Mouse (Mus musculus): ENCODE results near the gene Gopc. TPM values are rescaled to one million over a fixed set of nuclear protein-coding genes. Genes with fewer than 3 reads are reported as not detected.
A peak's percentile ranks its signal among the peaks of the same experiment; 100 is the strongest.

Gene Gopc
- polyA plus RNA-seq, 1 experiment from 2014 or later, result 21.7 TPM

DNA sequence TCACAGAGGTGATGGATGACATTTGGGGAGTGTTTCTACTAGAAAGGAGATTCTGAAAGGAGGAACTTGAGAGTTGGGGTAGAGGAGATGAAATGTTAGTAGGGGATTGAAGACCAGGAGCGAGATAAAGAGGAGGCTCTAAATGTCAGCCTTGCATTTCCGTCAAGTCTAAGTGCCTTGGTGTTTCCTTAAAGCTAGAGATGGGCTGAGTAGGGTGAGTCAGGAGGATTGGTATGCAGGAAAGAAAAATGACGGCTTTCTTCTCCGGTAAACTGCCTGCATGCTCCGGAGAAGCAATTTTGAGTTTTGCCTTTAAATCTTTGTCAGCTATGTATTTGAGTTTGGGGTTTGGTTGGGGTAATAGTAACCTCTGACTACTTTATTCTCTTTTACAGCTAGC lies 37.0 kb upstream of the Gopc start:
- DNase-seq (ENCODE audit: low spot score) (no peak), ATAC-seq (ENCODE audit: insufficient read depth, low FRiP score, low TSS enrichment) (no peak)
- H3K27ac ChIP-seq (ENCODE audit: low read depth, low read length), result no peak overlapping the region
- no peaks in the 10 kb centered on the region for H3K36me3 ChIP-seq (ENCODE audit: control insufficient read depth, insufficient read depth, low read length)
- H3K4me3 ChIP-seq (ENCODE audit: low read depth, low read length), result peak overlapping the region; percentile 74
- 53% methylated on average over 5 of the region's 5 CpGs for WGBS
- H3K4me1 ChIP-seq (ENCODE audit: control insufficient read depth, insufficient read depth, low read length), result peaks cover 10% of the 10 kb centered on the region; the same call in 1 of the 2 replicates
- peak overlapping the region; percentile 43 for H3K4me2 ChIP-seq (ENCODE audit: low read depth)
- H3K9ac ChIP-seq (ENCODE audit: low read length), result peak overlapping the region; percentile 95
- no peaks in the 10 kb centered on the region for H3K9me3 ChIP-seq (ENCODE audit: control insufficient read depth, low read length)
- no peaks in the 10 kb centered on the region for H3K27me3 ChIP-seq (ENCODE audit: control insufficient read depth, insufficient read depth, low read length)

DNA sequence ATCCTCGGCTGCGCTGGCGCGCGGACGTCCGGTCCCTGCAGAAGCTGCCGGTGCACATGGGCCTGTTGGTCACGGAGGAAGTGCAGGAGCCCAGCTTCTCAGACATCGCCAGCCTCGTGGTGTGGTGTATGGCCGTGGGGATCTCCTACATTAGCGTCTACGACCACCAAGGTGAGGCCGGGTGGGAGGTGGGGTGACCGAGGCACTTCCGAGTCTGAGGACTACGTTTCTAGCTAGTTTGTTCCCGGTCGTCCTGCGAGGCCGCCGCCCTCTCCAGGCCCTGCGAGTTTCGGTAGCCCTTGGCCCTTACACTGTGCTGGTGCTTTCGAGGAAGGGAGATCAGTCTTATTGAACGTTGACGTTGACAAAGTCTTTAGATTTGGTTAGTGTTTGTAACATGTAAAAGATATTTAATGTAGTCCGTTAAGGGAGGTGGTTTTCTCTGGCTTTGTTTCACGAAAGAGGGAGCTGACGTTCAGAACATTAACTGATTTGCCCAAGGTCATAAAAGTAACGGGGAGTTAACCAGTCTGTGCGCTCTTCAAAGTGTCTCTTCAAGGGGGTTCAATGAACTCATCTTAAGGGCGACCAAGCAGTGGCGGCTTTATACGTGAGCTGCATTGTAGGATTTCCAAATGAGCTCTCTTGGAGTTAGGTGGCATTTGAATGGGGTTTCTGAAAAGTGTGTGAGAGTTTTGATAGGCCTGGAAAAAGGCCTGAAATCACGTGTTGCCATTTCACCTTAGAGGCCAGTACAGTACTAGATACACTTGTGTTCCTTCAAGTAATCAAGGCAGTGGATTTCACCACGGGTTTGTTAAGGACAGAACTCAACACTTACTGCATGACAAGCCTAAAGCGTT lies 36.3 kb upstream of the Gopc start:
- peak overlapping the region; percentile 81 for H3K27ac ChIP-seq (ENCODE audit: low read depth, low read length)
- peaks cover 10% of the 10 kb centered on the region; the same call in 1 of the 2 replicates for H3K4me1 ChIP-seq (ENCODE audit: control insufficient read depth, insufficient read depth, low read length)
- 2% methylated on average over 39 of the region's 39 CpGs for WGBS
- peak overlapping the region; percentile 95 for H3K9ac ChIP-seq (ENCODE audit: low read length)
- H3K4me3 ChIP-seq (ENCODE audit: low read depth, low read length), result peak overlapping the region; percentile 74
- no peaks in the 10 kb centered on the region for H3K36me3 ChIP-seq (ENCODE audit: control insufficient read depth, insufficient read depth, low read length)
- ATAC-seq (ENCODE audit: insufficient read depth, low FRiP score, low TSS enrichment), result peak; percentile 64
- DNase-seq (ENCODE audit: low spot score), result peak; percentile 11
- peak overlapping the region; percentile 43 for H3K4me2 ChIP-seq (ENCODE audit: low read depth)
- no peaks in the 10 kb centered on the region for H3K9me3 ChIP-seq (ENCODE audit: control insufficient read depth, low read length)
- H3K27me3 ChIP-seq (ENCODE audit: control insufficient read depth, insufficient read depth, low read length), result no peaks in the 10 kb centered on the region

DNA sequence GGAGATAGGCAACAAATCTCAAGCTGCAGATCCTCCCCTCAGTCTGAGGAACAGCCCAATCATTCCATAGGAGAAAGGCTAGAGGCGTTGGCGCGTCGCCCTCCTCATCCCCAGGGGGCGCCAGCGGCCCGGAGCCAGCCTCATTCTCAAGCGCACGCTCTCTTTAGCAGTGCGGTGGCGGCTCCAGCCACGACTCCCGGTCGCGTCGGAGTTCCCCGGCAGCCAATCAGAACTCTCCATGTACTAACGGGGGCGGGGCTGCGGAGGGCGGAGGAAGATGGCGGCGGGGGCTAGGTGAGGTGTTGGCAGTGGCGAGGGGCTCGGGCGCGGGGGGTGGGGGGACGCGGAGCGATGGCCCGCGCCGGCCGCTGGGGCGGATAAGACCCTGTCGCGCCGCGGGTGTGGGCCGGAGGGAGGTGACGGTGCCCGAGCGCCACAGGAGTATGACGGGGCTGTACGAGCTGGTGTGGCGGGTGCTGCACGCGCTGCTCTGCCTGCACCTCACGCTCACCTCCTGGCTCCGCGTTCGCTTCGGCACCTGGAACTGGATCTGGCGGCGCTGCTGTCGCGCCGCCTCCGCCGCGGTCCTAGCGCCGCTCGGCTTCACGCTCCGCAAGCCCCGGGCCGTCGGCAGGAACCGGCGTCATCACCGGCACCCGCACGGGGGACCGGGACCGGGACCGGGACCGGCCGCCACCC lies 35.5 kb upstream of the Gopc start, which contains the start of gene Nus1:
TSS of gene Nus1 (plus strand) at position 249 of the 699 bp plus-strand sequence.
- Histone ChIP-seq H3K36me3 (ENCODE audit: control insufficient read depth, insufficient read depth, low read length) (no peaks in the 10 kb centered on the region), H3K4me2 (ENCODE audit: low read depth) (peak within 1 kb of the TSS; percentile 43), H3K9me3 (ENCODE audit: control insufficient read depth, low read length) (no peaks in the 10 kb centered on the region), H3K27me3 (ENCODE audit: control insufficient read depth, insufficient read depth, low read length) (no peaks in the 10 kb centered on the region), H3K4me1 (ENCODE audit: control insufficient read depth, insufficient read depth, low read length) (peaks cover 10% of the 10 kb centered on the region; the same call in 1 of the 2 replicates), H3K27ac (ENCODE audit: low read depth, low read length) (peak within 1 kb of the TSS; percentile 81), H3K4me3 (ENCODE audit: low read depth, low read length) (peak within 1 kb of the TSS; percentile 74), H3K9ac (ENCODE audit: low read length) (peak within 1 kb of the TSS; percentile 95)
- ATAC-seq (ENCODE audit: insufficient read depth, low FRiP score, low TSS enrichment) (peak; percentile 99), DNase-seq (ENCODE audit: low spot score) (peak; percentile 99)
- under 1% methylated on average over 76 of the region's 79 CpGs for WGBS

DNA sequence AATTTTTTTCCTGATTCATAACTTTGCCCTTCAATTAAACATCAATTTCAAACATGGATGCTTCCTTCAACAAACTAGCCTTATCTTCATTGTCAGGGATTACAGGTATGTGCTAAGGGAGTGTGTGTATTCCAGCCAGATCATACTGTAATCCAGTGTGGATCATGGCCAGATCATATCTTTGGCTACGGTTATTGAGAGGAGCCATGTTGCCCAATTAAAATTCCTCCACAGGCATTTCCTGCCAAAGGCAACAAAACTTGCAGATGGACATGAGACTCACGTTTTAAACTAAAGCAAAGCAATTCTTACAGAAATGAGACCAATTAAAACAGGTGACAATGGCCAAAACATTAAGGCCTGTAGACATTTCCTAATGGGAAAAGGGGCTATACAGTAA lies 34.5 kb upstream of the Gopc start:
- Histone ChIP-seq H3K27ac (ENCODE audit: low read depth, low read length) (no peak overlapping the region), H3K36me3 (ENCODE audit: control insufficient read depth, insufficient read depth, low read length) (no peaks in the 10 kb centered on the region), H3K4me3 (ENCODE audit: low read depth, low read length) (no peak overlapping the region), H3K27me3 (ENCODE audit: control insufficient read depth, insufficient read depth, low read length) (no peaks in the 10 kb centered on the region), H3K9ac (ENCODE audit: low read length) (no peak overlapping the region; the same call in 1 of the 2 replicates), H3K4me2 (ENCODE audit: low read depth) (no peak overlapping the region; the same call in 1 of the 2 replicates), H3K9me3 (ENCODE audit: control insufficient read depth, low read length) (no peaks in the 10 kb centered on the region), H3K4me1 (ENCODE audit: control insufficient read depth, insufficient read depth, low read length) (peaks cover 10% of the 10 kb centered on the region; the same call in 1 of the 2 replicates)
- ATAC-seq (ENCODE audit: insufficient read depth, low FRiP score, low TSS enrichment) (no peak), DNase-seq (ENCODE audit: low spot score) (no peak)
- 74% methylated on average over 2 of the region's 2 CpGs for WGBS

DNA sequence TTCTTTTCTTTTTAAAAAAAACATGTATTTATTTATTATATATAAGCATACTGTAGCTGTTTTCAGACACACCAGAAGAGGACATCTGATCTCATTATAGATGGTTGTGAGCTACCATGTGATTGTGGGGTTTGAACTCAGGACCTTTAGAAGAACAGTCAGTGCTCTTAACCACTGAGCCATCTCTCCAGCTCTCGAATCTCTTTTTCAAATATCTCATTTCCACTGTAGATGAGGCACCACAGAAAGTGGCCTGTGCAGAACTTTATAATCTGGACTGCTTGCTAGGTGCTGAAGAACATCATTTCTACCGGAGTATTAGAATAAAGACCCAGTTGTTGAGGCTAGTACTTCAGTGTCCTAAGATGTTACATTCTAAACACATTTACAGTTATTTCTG lies 33.1 kb upstream of the Gopc start:
- H3K36me3 ChIP-seq (ENCODE audit: control insufficient read depth, insufficient read depth, low read length), result no peaks in the 10 kb centered on the region
- DNase-seq (ENCODE audit: low spot score) (no peak), ATAC-seq (ENCODE audit: insufficient read depth, low FRiP score, low TSS enrichment) (no peak)
- H3K9me3 ChIP-seq (ENCODE audit: control insufficient read depth, low read length), result no peaks in the 10 kb centered on the region
- no peak overlapping the region for H3K4me3 ChIP-seq (ENCODE audit: low read depth, low read length)
- H3K27ac ChIP-seq (ENCODE audit: low read depth, low read length), result no peak overlapping the region
- no peak overlapping the region for H3K4me2 ChIP-seq (ENCODE audit: low read depth)
- no peak overlapping the region for H3K9ac ChIP-seq (ENCODE audit: low read length)
- WGBS, result 78% methylated on average over 2 of the region's 2 CpGs
- H3K4me1 ChIP-seq (ENCODE audit: control insufficient read depth, insufficient read depth, low read length), result peaks cover 10% of the 10 kb centered on the region; the same call in 1 of the 2 replicates
- H3K27me3 ChIP-seq (ENCODE audit: control insufficient read depth, insufficient read depth, low read length), result no peaks in the 10 kb centered on the region

DNA sequence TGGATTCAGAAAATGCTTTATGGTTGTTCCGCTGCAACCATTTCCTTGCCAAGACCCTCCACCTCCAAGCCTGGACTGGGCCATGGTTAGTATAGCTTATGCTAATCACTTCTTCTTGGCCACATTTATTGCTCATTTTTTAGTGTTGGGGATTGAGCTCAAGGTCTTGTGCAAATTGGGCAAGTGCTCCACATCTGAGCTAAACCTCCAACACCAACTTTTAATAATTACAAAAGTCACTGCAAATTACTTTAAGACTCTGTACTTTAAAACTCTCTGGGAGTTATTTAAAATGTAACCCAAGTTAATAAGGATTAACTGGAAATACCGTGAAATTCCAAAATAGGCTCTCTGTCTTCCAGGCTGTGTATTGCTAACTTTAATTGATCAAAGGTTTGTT lies 25.6 kb upstream of the Gopc start:
- Histone ChIP-seq H3K9ac (ENCODE audit: low read length) (no peak overlapping the region), H3K27me3 (ENCODE audit: control insufficient read depth, insufficient read depth, low read length) (no peaks in the 10 kb centered on the region), H3K27ac (ENCODE audit: low read depth, low read length) (no peak overlapping the region), H3K36me3 (ENCODE audit: control insufficient read depth, insufficient read depth, low read length) (no peaks in the 10 kb centered on the region), H3K4me1 (ENCODE audit: control insufficient read depth, insufficient read depth, low read length) (no peaks in the 10 kb centered on the region), H3K4me3 (ENCODE audit: low read depth, low read length) (no peak overlapping the region), H3K9me3 (ENCODE audit: control insufficient read depth, low read length) (no peaks in the 10 kb centered on the region), H3K4me2 (ENCODE audit: low read depth) (no peak overlapping the region)
- 91% methylated on average over 2 of the region's 2 CpGs for WGBS
- DNase-seq (ENCODE audit: low spot score) (no peak), ATAC-seq (ENCODE audit: insufficient read depth, low FRiP score, low TSS enrichment) (no peak)

DNA sequence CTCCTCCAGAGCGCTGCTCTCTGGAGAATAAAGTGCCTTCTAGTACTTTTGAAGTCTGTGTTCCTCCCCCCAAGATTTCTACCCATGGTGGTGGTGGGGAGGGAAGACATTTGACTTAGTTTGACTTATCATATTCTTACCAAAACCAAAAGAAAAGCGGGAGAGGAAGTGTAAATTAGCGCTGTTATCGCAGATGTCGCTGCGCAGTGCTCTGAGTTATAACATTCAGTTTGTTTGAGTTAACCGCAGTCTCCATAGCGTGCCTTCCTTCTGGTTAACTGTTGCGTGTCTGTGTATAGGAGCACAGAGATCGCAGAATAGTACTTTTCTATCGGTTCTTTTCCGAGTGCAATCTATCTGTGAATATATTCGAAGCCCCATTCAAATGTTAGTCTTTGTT lies 23.2 kb upstream of the Gopc start:
- H3K4me1 ChIP-seq (ENCODE audit: control insufficient read depth, insufficient read depth, low read length), result no peaks in the 10 kb centered on the region
- DNase-seq (ENCODE audit: low spot score), result no peak
- ATAC-seq (ENCODE audit: insufficient read depth, low FRiP score, low TSS enrichment), result no peak
- no peak overlapping the region for H3K9ac ChIP-seq (ENCODE audit: low read length)
- no peaks in the 10 kb centered on the region for H3K9me3 ChIP-seq (ENCODE audit: control insufficient read depth, low read length)
- no peak overlapping the region for H3K4me3 ChIP-seq (ENCODE audit: low read depth, low read length)
- no peaks in the 10 kb centered on the region for H3K36me3 ChIP-seq (ENCODE audit: control insufficient read depth, insufficient read depth, low read length)
- no peaks in the 10 kb centered on the region for H3K27me3 ChIP-seq (ENCODE audit: control insufficient read depth, insufficient read depth, low read length)
- no peak overlapping the region for H3K27ac ChIP-seq (ENCODE audit: low read depth, low read length)
- 88% methylated on average over 13 of the region's 13 CpGs for WGBS
- H3K4me2 ChIP-seq (ENCODE audit: low read depth), result no peak overlapping the region

DNA sequence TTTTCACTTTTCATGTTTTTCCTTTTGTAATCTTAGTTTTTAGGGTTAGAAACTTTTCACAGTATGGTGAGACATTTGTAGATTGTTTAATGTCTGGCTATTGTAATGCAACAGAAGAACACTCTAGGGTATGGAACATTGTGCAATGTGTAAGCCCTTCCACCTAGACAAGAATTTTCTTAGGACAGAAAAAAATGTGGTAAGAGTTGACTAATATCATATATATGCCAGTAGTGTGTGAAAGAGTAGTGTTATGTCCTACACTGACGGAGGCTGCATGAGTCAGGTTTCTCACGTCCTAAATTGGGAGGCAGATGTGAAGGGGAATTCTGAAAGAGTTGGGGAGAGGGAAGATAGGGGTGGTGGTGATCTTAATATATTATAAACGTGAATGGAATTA lies 17.8 kb upstream of the Gopc start:
- H3K4me3 ChIP-seq (ENCODE audit: low read depth, low read length), result no peak overlapping the region
- no peaks in the 10 kb centered on the region for H3K9me3 ChIP-seq (ENCODE audit: control insufficient read depth, low read length)
- H3K27ac ChIP-seq (ENCODE audit: low read depth, low read length), result no peak overlapping the region
- H3K4me1 ChIP-seq (ENCODE audit: control insufficient read depth, insufficient read depth, low read length), result no peaks in the 10 kb centered on the region
- H3K4me2 ChIP-seq (ENCODE audit: low read depth), result no peak overlapping the region
- no peak overlapping the region for H3K9ac ChIP-seq (ENCODE audit: low read length)
- 68% methylated on average over 3 of the region's 3 CpGs for WGBS
- ATAC-seq (ENCODE audit: insufficient read depth, low FRiP score, low TSS enrichment), result no peak
- H3K27me3 ChIP-seq (ENCODE audit: control insufficient read depth, insufficient read depth, low read length), result no peaks in the 10 kb centered on the region
- no peaks in the 10 kb centered on the region for H3K36me3 ChIP-seq (ENCODE audit: control insufficient read depth, insufficient read depth, low read length)
- no peak for DNase-seq (ENCODE audit: low spot score)
